Mouse (Mus musculus): ENCODE results near the gene Rpia. TPM values are rescaled to one million over a fixed set of nuclear protein-coding genes. Genes with fewer than 3 reads are reported as not detected.

Rpia gene
- polyA plus RNA-seq, 1 experiment from 2014 or later: 2.4 TPM

DNA sequence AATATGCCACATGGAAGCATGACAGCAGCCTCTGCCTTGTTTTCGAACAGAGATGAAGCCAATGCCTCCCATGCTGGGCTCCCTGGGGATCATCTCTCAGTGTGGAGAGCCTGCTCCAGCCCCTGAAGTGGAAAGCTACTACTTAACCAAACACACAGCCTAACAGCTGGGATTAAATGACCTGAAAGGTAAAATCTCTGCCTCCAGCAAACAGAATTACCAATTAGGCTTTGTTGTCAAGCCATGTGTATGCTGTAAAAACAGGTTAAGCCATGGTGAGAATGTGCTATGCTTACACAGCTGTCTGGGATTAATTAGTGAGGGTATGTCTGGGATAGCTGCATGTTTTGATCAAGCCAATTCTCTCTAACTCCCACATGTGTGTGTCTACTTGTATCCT, 42.3 kb downstream of the Rpia start:
- Histone ChIP-seq H3K9ac (ENCODE audit: low read depth, low read length) (no peak overlapping the region), H3K27ac (no peak overlapping the region), H3K4me3 (replicated peaks; ENCODE audit: low read depth, low read length) (no peak overlapping the region), H3K4me2 (ENCODE audit: low read length) (no peak overlapping the region), H3K27me3 (ENCODE audit: insufficient read depth, low read length) (no peaks in the 10 kb centered on the region), H3K4me1 (replicated peaks; ENCODE audit: insufficient read depth, low read length) (no peaks in the 10 kb centered on the region), H3K9me3 (replicated peaks; ENCODE audit: low read length) (no peaks in the 10 kb centered on the region), H3K36me3 (ENCODE audit: insufficient read depth, low read length) (no peaks in the 10 kb centered on the region)
- TF ChIP-seq CTCF (IDR thresholded peaks at IDR 0.05; ENCODE audit: low read depth): no peak
- DNase-seq (ENCODE audit: low spot score): peak; percentile 2
- ATAC-seq (replicated peaks; ENCODE audit: low FRiP score, low read depth): no peak
- WGBS: 41% methylated on average over 1 of the region's 1 CpGs

DNA sequence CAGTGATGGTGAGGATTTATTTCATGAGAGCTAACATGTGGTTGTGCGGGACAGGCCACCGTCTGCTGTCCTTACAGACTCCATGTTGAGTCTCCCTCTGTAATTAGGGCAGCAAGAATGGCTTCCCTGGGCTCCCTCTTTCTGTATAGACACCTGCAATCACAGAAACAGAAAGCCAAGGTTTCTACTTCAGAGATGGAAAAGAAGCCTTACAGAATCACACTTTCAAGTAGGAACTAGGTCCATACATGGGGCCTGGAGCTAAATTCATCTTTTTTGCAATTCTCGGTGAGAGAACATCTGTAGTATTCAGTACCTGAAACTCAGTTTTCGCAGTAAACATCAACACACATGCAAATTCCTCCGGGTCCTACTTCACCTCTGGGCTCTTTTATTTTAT, 44.3 kb downstream of the Rpia start:
- H3K27ac ChIP-seq: no peak overlapping the region
- no peak for TF ChIP-seq CTCF (IDR thresholded peaks at IDR 0.05; ENCODE audit: low read depth)

DNA sequence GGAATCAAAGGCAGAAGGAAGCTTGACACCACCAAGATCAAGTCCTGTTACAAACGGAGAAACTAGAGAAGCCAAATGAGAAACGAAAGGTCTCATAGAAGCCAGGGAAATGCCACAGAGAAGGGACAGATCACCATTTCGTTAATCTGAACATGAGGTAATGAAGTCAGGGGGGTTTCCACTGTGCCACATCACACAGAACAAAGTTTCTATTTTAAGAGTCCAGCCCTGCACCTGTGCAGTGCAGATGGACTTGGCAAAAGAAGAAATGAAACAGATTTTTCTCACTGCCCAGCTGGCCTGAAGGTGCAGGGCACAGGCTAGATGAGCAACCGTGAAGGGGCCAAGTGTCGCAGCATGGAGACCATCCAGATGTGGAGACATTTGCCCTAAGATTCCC, 48.1 kb downstream of the Rpia start:
- no peak for ATAC-seq (replicated peaks; ENCODE audit: low FRiP score, low read depth)
- TF ChIP-seq CTCF (IDR thresholded peaks at IDR 0.05; ENCODE audit: low read depth): no peak

More for the DNA sequence above, 44.3 kb downstream of the Rpia start:
- H3K9ac ChIP-seq (ENCODE audit: low read depth, low read length): no peak overlapping the region
- WGBS: 92% methylated on average over 5 of the region's 5 CpGs
- no peak overlapping the region for H3K4me3 ChIP-seq (replicated peaks; ENCODE audit: low read depth, low read length)
- ATAC-seq (replicated peaks; ENCODE audit: low FRiP score, low read depth) (no peak), DNase-seq (ENCODE audit: low spot score) (no peak)
- H3K27me3 ChIP-seq (ENCODE audit: insufficient read depth, low read length): no peaks in the 10 kb centered on the region
- no peaks in the 10 kb centered on the region for H3K36me3 ChIP-seq (ENCODE audit: insufficient read depth, low read length)
- H3K4me2 ChIP-seq (ENCODE audit: low read length): no peak overlapping the region
- H3K4me1 ChIP-seq (replicated peaks; ENCODE audit: insufficient read depth, low read length): no peaks in the 10 kb centered on the region
- H3K9me3 ChIP-seq (replicated peaks; ENCODE audit: low read length): no peaks in the 10 kb centered on the region

DNA sequence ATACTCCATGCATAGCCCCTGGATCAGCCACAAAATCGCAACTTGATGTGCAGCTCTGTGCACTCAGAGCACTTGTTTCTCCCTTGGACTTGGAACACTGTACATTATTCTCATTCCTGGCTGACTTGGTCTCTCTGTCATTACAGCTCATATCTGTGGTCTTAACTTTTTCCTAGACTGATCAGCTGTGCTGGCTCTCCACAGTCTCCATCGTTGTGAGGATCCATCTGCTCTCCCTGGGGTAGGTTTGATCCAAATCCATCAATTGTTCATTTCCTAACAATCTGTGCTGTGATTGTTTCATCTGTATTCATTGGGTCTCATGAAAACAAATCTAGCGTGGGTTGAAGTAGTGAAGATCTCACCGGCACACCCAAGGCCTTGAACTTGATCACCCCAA, 49.2 kb downstream of the Rpia start:
- DNase-seq (ENCODE audit: low spot score) (no peak), ATAC-seq (replicated peaks; ENCODE audit: low FRiP score, low read depth) (no peak)
- no peak for TF ChIP-seq CTCF (IDR thresholded peaks at IDR 0.05; ENCODE audit: low read depth)
- Histone ChIP-seq H3K9ac (ENCODE audit: low read depth, low read length) (no peak overlapping the region), H3K9me3 (replicated peaks; ENCODE audit: low read length) (no peaks in the 10 kb centered on the region), H3K36me3 (ENCODE audit: insufficient read depth, low read length) (no peaks in the 10 kb centered on the region), H3K27ac (no peak overlapping the region), H3K4me3 (replicated peaks; ENCODE audit: low read depth, low read length) (no peak overlapping the region), H3K4me2 (ENCODE audit: low read length) (no peak overlapping the region), H3K27me3 (ENCODE audit: insufficient read depth, low read length) (no peaks in the 10 kb centered on the region), H3K4me1 (replicated peaks; ENCODE audit: insufficient read depth, low read length) (no peaks in the 10 kb centered on the region)
- WGBS: 91% methylated on average over 4 of the region's 4 CpGs

More for the DNA sequence above, 48.1 kb downstream of the Rpia start:
- Histone ChIP-seq H3K4me2 (ENCODE audit: low read length) (no peak overlapping the region), H3K27ac (no peak overlapping the region), H3K27me3 (ENCODE audit: insufficient read depth, low read length) (no peaks in the 10 kb centered on the region), H3K4me1 (replicated peaks; ENCODE audit: insufficient read depth, low read length) (no peaks in the 10 kb centered on the region), H3K9me3 (replicated peaks; ENCODE audit: low read length) (no peaks in the 10 kb centered on the region), H3K36me3 (ENCODE audit: insufficient read depth, low read length) (no peaks in the 10 kb centered on the region), H3K9ac (ENCODE audit: low read depth, low read length) (no peak overlapping the region), H3K4me3 (replicated peaks; ENCODE audit: low read depth, low read length) (no peak overlapping the region)
- 74% methylated on average over 5 of the region's 5 CpGs for WGBS
- no peak for DNase-seq (ENCODE audit: low spot score)

DNA sequence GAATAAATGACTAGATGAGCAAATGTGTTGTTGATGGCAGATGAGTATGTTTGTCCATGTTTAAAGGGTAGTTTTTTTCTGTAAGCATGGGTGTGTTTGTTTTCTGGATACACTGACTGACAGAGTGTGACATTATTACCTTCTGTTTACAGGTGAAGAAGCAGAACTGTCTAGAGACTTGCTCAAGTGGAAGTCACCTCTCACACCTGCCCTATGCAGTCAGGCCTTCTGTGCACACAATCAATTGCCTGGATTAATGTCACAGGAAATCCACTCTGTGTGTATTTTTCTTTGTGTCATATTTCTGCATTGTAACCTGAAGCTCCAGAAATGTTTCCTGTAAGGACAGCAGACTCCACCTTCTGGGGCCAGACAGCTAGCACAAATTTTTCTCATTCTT, 51.5 kb downstream of the Rpia start:
- ATAC-seq (replicated peaks; ENCODE audit: low FRiP score, low read depth): no peak
- Histone ChIP-seq H3K4me2 (ENCODE audit: low read length) (no peak overlapping the region), H3K4me1 (replicated peaks; ENCODE audit: insufficient read depth, low read length) (no peaks in the 10 kb centered on the region), H3K9me3 (replicated peaks; ENCODE audit: low read length) (no peaks in the 10 kb centered on the region), H3K27me3 (ENCODE audit: insufficient read depth, low read length) (no peaks in the 10 kb centered on the region), H3K4me3 (replicated peaks; ENCODE audit: low read depth, low read length) (no peak overlapping the region), H3K36me3 (ENCODE audit: insufficient read depth, low read length) (no peaks in the 10 kb centered on the region), H3K27ac (no peak overlapping the region), H3K9ac (ENCODE audit: low read depth, low read length) (no peak overlapping the region)
- no peak for TF ChIP-seq CTCF (IDR thresholded peaks at IDR 0.05; ENCODE audit: low read depth)
- no peak for DNase-seq (ENCODE audit: low spot score)

DNA sequence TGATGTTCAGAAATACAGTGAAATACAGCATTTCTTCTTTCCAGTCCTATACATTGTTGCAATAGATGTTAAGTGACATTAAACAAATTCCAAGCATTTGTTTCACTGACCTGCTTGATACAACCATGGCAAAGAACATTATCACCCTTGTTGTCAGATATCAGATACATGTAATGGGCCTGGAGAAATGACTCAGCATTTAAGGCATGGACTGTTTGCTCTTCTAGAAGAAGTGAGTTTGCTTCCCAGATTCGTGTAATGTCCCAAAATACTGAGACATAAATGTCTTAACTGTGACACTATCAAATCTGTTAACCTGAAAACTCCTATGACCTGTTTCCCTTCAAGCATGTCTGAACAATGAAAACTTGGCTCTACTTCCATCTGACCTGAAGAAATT, 52.6 kb downstream of the Rpia start:
- DNase-seq (ENCODE audit: low spot score): no peak

DNA sequence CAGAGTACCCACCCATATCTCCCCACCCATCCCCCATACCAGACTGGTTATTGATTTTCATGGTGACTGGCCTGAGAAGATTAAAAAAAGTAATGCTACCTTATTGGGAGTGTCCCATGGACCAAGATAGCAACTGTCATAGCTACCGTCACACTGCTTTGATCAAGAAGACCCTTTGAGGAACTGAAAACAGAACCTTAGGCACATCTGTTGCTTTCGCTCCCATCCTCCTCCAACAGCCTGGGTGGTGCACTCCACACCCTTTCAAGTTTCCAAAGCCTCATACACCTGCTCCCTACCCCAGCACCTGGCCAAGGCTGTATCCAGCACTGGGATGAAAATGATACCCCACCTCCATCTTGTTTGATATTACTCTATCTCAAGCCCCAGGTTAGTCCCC, 56.5 kb downstream of the Rpia start:
- Histone ChIP-seq H3K27me3 (ENCODE audit: insufficient read depth, low read length) (no peaks in the 10 kb centered on the region), H3K4me2 (ENCODE audit: low read length) (no peak overlapping the region), H3K36me3 (ENCODE audit: insufficient read depth, low read length) (no peaks in the 10 kb centered on the region), H3K27ac (no peak overlapping the region), H3K4me1 (replicated peaks; ENCODE audit: insufficient read depth, low read length) (no peaks in the 10 kb centered on the region), H3K9ac (ENCODE audit: low read depth, low read length) (no peak overlapping the region), H3K9me3 (replicated peaks; ENCODE audit: low read length) (no peaks in the 10 kb centered on the region), H3K4me3 (replicated peaks; ENCODE audit: low read depth, low read length) (no peak overlapping the region)
- no peak for ATAC-seq (replicated peaks; ENCODE audit: low FRiP score, low read depth)
- 90% methylated on average over 2 of the region's 2 CpGs for WGBS
- DNase-seq (ENCODE audit: low spot score): no peak
- TF ChIP-seq CTCF (IDR thresholded peaks at IDR 0.05; ENCODE audit: low read depth): no peak

More for the DNA sequence above, 52.6 kb downstream of the Rpia start:
- H3K4me2 ChIP-seq (ENCODE audit: low read length): no peak overlapping the region
- H3K4me1 ChIP-seq (replicated peaks; ENCODE audit: insufficient read depth, low read length): no peaks in the 10 kb centered on the region
- no peak overlapping the region for H3K27ac ChIP-seq
- TF ChIP-seq CTCF (IDR thresholded peaks at IDR 0.05; ENCODE audit: low read depth): no peak
- no peaks in the 10 kb centered on the region for H3K9me3 ChIP-seq (replicated peaks; ENCODE audit: low read length)
- no peak overlapping the region for H3K4me3 ChIP-seq (replicated peaks; ENCODE audit: low read depth, low read length)
- WGBS: 72% methylated on average over 1 of the region's 1 CpGs
- no peaks in the 10 kb centered on the region for H3K36me3 ChIP-seq (ENCODE audit: insufficient read depth, low read length)
- no peak for ATAC-seq (replicated peaks; ENCODE audit: low FRiP score, low read depth)
- H3K9ac ChIP-seq (ENCODE audit: low read depth, low read length): no peak overlapping the region
- H3K27me3 ChIP-seq (ENCODE audit: insufficient read depth, low read length): no peaks in the 10 kb centered on the region

Data from kidney, postnatal 0 days (tissue).